Mouse (Mus musculus) adrenal gland, adult (tissue): ENCODE results near the gene Crlf3.
"Not testable (repeated sequence)": the region's sequence is repeated elsewhere in the genome, so short reads cannot be mapped to it uniquely, and the experiment has no call there.

Source experiments
- DNase-seq, 2 experiments: peaks; one replicate each; pipeline ENCODE4 v3.0.0; 2022 to 2023; ENCODE audit warnings: low spot score in 1 of 2; ENCODE audit not compliant: inconsistent age in 2 of 2

The Crlf3 gene

DNA sequence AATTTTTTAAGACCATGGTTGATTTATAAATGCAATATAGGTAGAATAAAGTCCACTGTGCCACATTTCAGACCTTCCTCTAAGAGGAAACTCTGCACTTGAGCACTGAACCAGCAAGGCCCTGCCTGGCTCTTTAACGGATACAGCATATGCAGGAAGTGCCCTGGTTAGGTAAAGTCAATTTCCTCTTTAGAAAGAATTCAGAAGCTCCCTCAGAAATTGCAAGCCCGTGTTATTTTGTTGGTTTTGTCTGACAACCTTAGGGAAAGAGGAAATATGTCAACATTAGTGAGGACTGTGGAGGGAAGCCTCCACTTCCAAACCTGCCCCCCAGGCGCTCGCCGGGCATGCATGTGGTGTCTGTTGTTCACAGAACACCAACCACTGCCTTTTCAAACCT, 13.2 kb downstream of the Crlf3 start:
- DNase-seq: no peak

DNA sequence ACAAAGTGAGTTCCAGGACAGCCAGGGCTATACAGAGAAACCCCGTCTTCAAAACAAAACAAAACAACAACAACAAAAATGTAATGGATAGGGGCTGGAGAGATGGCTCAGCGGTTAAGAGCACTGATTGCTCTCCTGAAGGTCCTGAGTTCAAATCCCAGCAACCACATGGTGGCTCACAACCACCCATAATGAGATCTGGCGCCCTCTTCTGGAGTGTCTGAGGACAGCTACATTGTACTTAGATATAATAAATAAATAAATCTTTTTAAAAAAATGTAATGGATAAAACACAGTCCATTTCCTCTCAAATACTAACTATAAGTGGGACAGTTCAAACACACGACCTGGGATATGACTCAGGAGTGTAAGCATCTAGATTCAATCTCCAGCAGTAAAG, 14.4 kb downstream of the Crlf3 start:
- DNase-seq: not testable (repeated sequence)

DNA sequence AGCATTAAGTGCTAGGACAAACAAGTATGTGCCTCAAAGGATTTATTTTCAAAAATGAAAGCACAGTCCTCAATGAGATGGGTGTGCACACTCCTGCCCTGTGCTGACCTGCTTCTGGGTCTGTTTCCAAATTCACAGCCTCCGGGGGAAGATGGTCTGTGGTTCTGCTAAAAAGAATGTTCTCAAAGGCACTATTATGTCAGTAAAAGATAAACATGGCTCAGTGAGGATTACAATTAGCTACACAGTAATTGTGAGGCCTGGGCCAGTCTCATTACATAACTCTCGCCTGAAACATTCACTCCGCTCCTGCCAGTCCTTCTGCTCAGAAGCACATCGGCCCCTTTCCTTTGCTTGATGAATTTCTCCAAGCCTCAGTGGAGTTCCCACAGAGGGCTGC, 18.6 kb downstream of the Crlf3 start:
- peak; percentile 22 to 38 for DNase-seq

GRCm38 (mm10) chr11:80056141-80056540, 24.6 kb downstream of the Crlf3 start:
- DNase-seq: no peak

DNA sequence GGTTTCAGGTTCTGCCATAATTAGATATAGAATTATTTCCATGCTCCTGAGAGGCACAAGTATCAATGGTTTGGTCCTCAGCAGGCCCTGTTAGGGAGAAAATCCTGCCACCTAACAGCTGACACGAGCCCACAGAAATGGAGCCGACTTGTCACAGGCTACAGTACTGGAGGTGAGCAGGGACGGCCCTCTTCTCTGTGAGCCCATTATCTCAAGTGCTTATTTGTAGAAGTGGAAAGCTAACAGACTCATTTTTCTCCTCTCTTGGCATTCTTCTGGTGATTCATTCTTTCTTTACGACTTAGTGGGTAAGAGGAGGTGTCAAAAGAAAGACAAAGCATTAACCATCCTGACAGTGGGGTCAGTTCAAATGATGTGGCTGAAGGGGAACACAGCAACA, 26.1 kb downstream of the Crlf3 start:
- no peak for DNase-seq

GRCm38 (mm10) chr11:80053171-80053570, 27.6 kb downstream of the Crlf3 start:
- no peak for DNase-seq

GRCm38 (mm10) chr11:80052456-80052855, 28.3 kb downstream of the Crlf3 start:
- DNase-seq: no peak

DNA sequence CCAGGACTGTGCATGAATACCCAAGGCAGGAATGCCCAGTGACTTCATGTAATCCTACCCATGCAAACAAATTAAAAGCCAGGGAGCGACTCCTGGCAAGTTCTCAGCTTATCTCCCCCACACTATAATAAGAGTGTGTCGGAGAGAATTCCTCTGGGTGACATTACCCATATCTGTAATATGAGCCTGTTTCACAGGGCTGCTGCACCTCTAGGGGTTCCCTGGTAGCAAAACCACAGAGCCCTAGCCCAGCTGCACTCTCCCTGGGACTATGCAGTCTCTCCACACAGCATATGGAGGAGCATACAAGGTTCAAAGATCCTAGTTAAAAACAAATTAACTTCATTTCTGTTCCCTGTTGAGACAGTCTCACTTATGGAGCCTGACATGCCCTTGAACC, 30.7 kb downstream of the Crlf3 start:
- no peak for DNase-seq

DNA sequence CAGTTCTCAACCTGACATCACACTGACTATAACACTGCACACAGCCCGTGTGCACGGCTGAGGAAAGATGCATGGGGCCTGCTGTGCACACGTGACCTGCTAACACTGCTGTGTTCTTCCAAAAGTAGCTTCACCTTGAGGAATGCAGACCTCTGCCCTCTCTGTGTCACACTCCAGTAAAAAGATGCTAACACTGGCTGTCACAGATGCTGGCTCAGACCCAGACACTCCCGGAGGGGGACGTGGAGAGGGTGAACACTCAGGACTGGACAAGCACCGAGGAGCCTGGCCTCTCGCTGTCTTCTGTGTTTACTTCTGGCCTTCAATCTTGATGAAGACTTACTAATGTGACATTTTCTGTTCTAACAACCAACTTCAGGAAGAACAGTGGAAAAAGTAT, 33.9 kb downstream of the Crlf3 start:
- no peak for DNase-seq

DNA sequence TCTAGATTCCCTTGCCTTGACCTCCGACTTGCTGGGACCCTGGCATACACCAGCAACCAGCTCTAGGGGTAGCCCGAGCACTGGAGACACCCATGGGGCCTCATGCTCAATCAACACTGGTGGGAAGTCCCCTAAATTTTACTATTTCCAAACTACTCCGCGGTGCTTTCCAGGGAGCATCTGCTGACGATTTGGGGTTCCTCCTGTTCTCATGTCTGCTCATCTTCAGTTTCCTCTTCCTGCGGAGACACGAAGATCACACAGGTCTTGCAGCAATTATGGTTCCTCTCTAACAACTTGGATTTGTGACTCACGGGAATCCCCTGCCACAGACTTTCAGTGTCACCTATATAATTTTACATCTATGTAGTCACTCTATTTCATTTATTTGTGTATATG, 37.4 kb downstream of the Crlf3 start:
- DNase-seq: no peak

- peak; percentile 38 to 80 for DNase-seq
Observed at GRCm38 (mm10) chr11:80042615-80043418, 38.0 kb downstream of the Crlf3 start.

- DNase-seq: no peak
Observed at GRCm38 (mm10) chr11:80037495-80037894, 43.3 kb downstream of the Crlf3 start.

DNA sequence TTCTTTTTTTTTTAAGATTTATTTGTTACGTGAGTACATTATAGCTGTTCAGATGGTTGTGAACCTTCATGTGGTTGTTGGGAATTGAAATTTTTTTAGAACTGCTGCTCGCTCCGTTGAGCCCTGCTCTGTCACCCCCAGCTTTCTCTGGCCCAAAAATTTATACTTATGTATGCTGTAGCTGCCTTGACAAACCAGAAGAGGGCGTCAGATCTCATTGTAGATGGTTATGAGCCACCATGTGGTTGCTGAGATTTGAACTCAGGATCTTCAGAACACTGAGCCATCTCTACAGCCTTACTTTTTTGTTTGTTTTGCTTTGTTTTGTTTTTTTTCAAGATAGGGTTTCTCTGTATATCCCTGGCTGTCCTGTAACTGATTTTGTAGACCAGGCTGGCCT, 59.5 kb downstream of the Crlf3 start:
- no peak for DNase-seq

- DNase-seq: no peak
Observed at GRCm38 (mm10) chr11:80019792-80020191, 61.0 kb downstream of the Crlf3 start.

GRCm38 (mm10) chr11:80016533-80016932, 64.3 kb downstream of the Crlf3 start:
- not testable (repeated sequence) for DNase-seq
